Mouse (Mus musculus) liver, embryonic 11.5 days (tissue): ENCODE results near the gene Cxcr5. TPM values are rescaled to one million over a fixed set of nuclear protein-coding genes. Genes with fewer than 3 reads are reported as not detected.

Experiments used
- ATAC-seq: fragments of 200-750 bp; cut with Nextera tagmentation; replicated peaks from 2 replicates; pipeline ENCODE4 v1.8.0; 2017; ENCODE audit warnings: moderate number of reproducible peaks, mild to moderate bottlenecking, moderate TSS enrichment, moderate library complexity; ENCODE audit not compliant: low FRiP score
- DNase-seq: peaks from one replicate; pipeline ENCODE4 v3.0.0-alpha.2; 2017; ENCODE audit warnings: low spot score
- H3K27ac ChIP-seq: fragments of 300-500 bp; sonication (generic); 2 replicates; pipeline ENCODE4 v1.5.1; 2014; ENCODE audit warnings: mild to moderate bottlenecking, low read depth, low read length, control low read depth
- H3K27me3 ChIP-seq: fragments of 300-500 bp; sonication (generic); replicated peaks from 2 replicates; pipeline ENCODE4 v1.6.1; 2014; ENCODE audit warnings: low read length, mixed read lengths; ENCODE audit not compliant: control insufficient read depth, insufficient read depth
- H3K36me3 ChIP-seq: fragments of 300-500 bp; sonication (generic); 2 replicates; pipeline ENCODE4 v1.6.1; 2014; ENCODE audit warnings: mild to moderate bottlenecking, low read length, moderate library complexity, mixed read lengths; ENCODE audit not compliant: control insufficient read depth, insufficient read depth
- H3K4me1 ChIP-seq: fragments of 300-500 bp; sonication (generic); replicated peaks from 2 replicates; pipeline ENCODE4 v1.6.1; 2014; ENCODE audit warnings: low read length, mixed read lengths; ENCODE audit not compliant: control insufficient read depth, insufficient read depth
- H3K4me2 ChIP-seq: fragments of 300-500 bp; sonication (generic); 2 replicates; pipeline ENCODE4 v1.6.1; 2014; ENCODE audit warnings: mild to moderate bottlenecking, control low read depth, moderate library complexity
- H3K4me3 ChIP-seq: fragments of 300-500 bp; sonication (generic); 2 replicates; pipeline ENCODE4 v1.5.1; 2014; ENCODE audit warnings: low read depth, low read length, control low read depth
- H3K9ac ChIP-seq: fragments of 300-500 bp; sonication (generic); 2 replicates; pipeline ENCODE4 v1.6.1; 2014; ENCODE audit warnings: low read depth, low read length, control low read depth
- H3K9me3 ChIP-seq: fragments of 300-500 bp; sonication (generic); 2 replicates; pipeline ENCODE4 v1.6.1; 2016; ENCODE audit warnings: low read length, inconsistent platforms, mixed read lengths; ENCODE audit not compliant: control insufficient read depth
- WGBS: fragments of 180-500 bp; shearing (Covaris S2); extraction: QIAGEN DNeasy Blood & Tissue Kit; methylation state at CpG from one replicate; pipeline ENCODE4 v1.1.7; 2014; 5-methylcytosine and 5-hydroxymethylcytosine counted together
- polyA plus RNA-seq: library from polyadenylated mRNA; unstranded; fragments of >200 nt; fragmentation: Nextera tagmentation; extraction: Ambion mirVana; gene quantifications from 2 replicates; pipeline ENCODE4 v1.2.1, GENCODE M21; 2014

Gene Cxcr5
- polyA plus RNA-seq, 1 experiment from 2014 or later: not detected

GRCm38 (mm10) chr9:44468224-44468623 is 93.5 kb downstream of the Cxcr5 start:
- H3K36me3 ChIP-seq: no peaks in the 10 kb centered on the region
- H3K27ac ChIP-seq: no peak overlapping the region

GRCm38 (mm10) chr9:44461950-44462349 is 99.7 kb downstream of the Cxcr5 start:
- no peaks in the 10 kb centered on the region for H3K4me1 ChIP-seq
- DNase-seq: no peak
- H3K9ac ChIP-seq: no peak overlapping the region

More at GRCm38 (mm10) chr9:44468224-44468623, 93.5 kb downstream of the Cxcr5 start:
- no peak overlapping the region for H3K9ac ChIP-seq
- WGBS: 42% methylated on average over 7 of the region's 7 CpGs
- ATAC-seq (no peak), DNase-seq (no peak)
- no peak overlapping the region for H3K4me3 ChIP-seq
- no peaks in the 10 kb centered on the region; the same call in 1 of the 2 replicates for H3K27me3 ChIP-seq
- H3K4me1 ChIP-seq: no peaks in the 10 kb centered on the region
- H3K4me2 ChIP-seq: no peak overlapping the region
- H3K9me3 ChIP-seq: no peaks in the 10 kb centered on the region

More at GRCm38 (mm10) chr9:44461950-44462349, 99.7 kb downstream of the Cxcr5 start:
- Histone ChIP-seq H3K9me3 (no peaks in the 10 kb centered on the region), H3K27me3 (peaks cover 10% of the 10 kb centered on the region), H3K4me3 (no peak overlapping the region), H3K36me3 (no peaks in the 10 kb centered on the region), H3K4me2 (no peak overlapping the region), H3K27ac (no peak overlapping the region)
- no peak for ATAC-seq
- 58% methylated on average over 5 of the region's 5 CpGs for WGBS

Other genes starting within 250 kb of the Cxcr5 start
- gene C2cd2l, start 241.6 kb downstream of the Cxcr5 start, polyA plus RNA-seq: 8.9 and 9.3 TPM in 2 replicates
- gene Dpagt1, start 235.9 kb downstream of the Cxcr5 start, polyA plus RNA-seq: 39.5 and 41.9 TPM in 2 replicates
- 250 TPM in 2 replicates for gene H2afx, start 227.2 kb downstream of the Cxcr5 start, polyA plus RNA-seq
- gene Hmbs, start 217.6 kb downstream of the Cxcr5 start, polyA plus RNA-seq: 879 and 949 TPM in 2 replicates
- 25.2 and 26.1 TPM in 2 replicates for gene Vps11, start 200.2 kb downstream of the Cxcr5 start, polyA plus RNA-seq
- gene Hyou1, start 182.4 kb downstream of the Cxcr5 start, polyA plus RNA-seq: 37.1 and 37.7 TPM in 2 replicates
- gene Slc37a4, start 165.0 kb downstream of the Cxcr5 start, polyA plus RNA-seq: 33.2 TPM in 2 replicates
- gene Rps25, start 154.7 kb downstream of the Cxcr5 start, polyA plus RNA-seq: 2,656 and 2,838 TPM in 2 replicates
- 99.5 and 107 TPM in 2 replicates for gene Trappc4, start 154.3 kb downstream of the Cxcr5 start, polyA plus RNA-seq
- gene Ccdc84, start 143.3 kb downstream of the Cxcr5 start, polyA plus RNA-seq: 25.0 and 26.1 TPM in 2 replicates
- gene Foxr1, start 120.7 kb downstream of the Cxcr5 start, polyA plus RNA-seq: not detected in 2 replicates
- not detected in 2 replicates for gene Upk2, start 106.9 kb downstream of the Cxcr5 start, polyA plus RNA-seq
- 4.1 and 5.0 TPM in 2 replicates for gene Bcl9l, start 79.1 kb downstream of the Cxcr5 start, polyA plus RNA-seq
- 8.4 and 10.2 TPM in 2 replicates for gene Ddx6, start 43.0 kb upstream of the Cxcr5 start, polyA plus RNA-seq
- gene Treh, start 111.4 kb upstream of the Cxcr5 start, polyA plus RNA-seq: not detected in 2 replicates
- 10.6 and 10.9 TPM in 2 replicates for gene Phldb1, start 173.3 kb upstream of the Cxcr5 start, polyA plus RNA-seq
- 171 and 202 TPM in 2 replicates for gene Arcn1, start 206.0 kb upstream of the Cxcr5 start, polyA plus RNA-seq
- gene Ift46, start 206.0 kb upstream of the Cxcr5 start, polyA plus RNA-seq: 48.9 and 54.0 TPM in 2 replicates
- gene Tmem25, start 237.4 kb upstream of the Cxcr5 start, polyA plus RNA-seq: 1.2 and 1.6 TPM in 2 replicates
- 5.2 and 7.3 TPM in 2 replicates for gene Ttc36, start 241.2 kb upstream of the Cxcr5 start, polyA plus RNA-seq